Mouse (Mus musculus) liver, adult 2 months (tissue): ENCODE measurements around the gene Arl15. TPM values are rescaled to one million over a fixed set of nuclear protein-coding genes. Genes with fewer than 3 reads are reported as not detected.

ENCODE experiments used
- DNase-seq: peaks from one replicate; pipeline ENCODE4 v3.0.0-alpha.2; 2011; ENCODE audit warnings: low read depth, low spot score; ENCODE audit errors: extremely low read depth
- H3K27ac ChIP-seq: fragments of 200-500 bp; replicated peaks from 2 replicates; pipeline ENCODE4 v1.5.1; 2012; ENCODE audit warnings: low read depth, mild to moderate bottlenecking, control low read depth, inconsistent platforms, low read length; ENCODE audit not compliant: insufficient read depth
- H3K27me3 ChIP-seq: fragments of 200-500 bp; 2 replicates; pipeline ENCODE4 v1.6.1; 2012; ENCODE audit warnings: mild to moderate bottlenecking, moderate library complexity, low read length, inconsistent platforms; ENCODE audit not compliant: control insufficient read depth, insufficient read depth
- H3K36me3 ChIP-seq: fragments of 200-500 bp; 2 replicates; pipeline ENCODE4 v1.6.1; 2012; ENCODE audit warnings: low read length, inconsistent platforms; ENCODE audit not compliant: control insufficient read depth, insufficient read depth
- H3K4me1 ChIP-seq: fragments of 200-500 bp; 2 replicates; pipeline ENCODE4 v1.6.1; 2011; ENCODE audit warnings: low read length; ENCODE audit not compliant: control insufficient read depth, insufficient read depth
- H3K4me3 ChIP-seq: fragments of 200-500 bp; 2 replicates; pipeline ENCODE4 v1.5.1; 2011; ENCODE audit warnings: low read depth, mild to moderate bottlenecking, control low read depth, low read length, moderate library complexity; ENCODE audit not compliant: insufficient read depth
- H3K79me2 ChIP-seq: fragments of 200-500 bp; 2 replicates; pipeline ENCODE4 v1.6.1; 2012; ENCODE audit warnings: inconsistent platforms, mild to moderate bottlenecking, low read length, moderate library complexity; ENCODE audit not compliant: control insufficient read depth, insufficient read depth
- H3K9ac ChIP-seq: fragments of 200-500 bp; 2 replicates; pipeline ENCODE4 v1.6.1; 2012; ENCODE audit warnings: low read depth, mild to moderate bottlenecking, control low read depth, inconsistent platforms, low read length
- CTCF ChIP-seq: fragments of 200-500 bp; IDR thresholded peaks from 2 replicates; pipeline ENCODE4 v1.5.1; 2011; ENCODE audit warnings: low read depth, low read length, control low read depth
- POLR2A ChIP-seq: fragments of 200-500 bp; IDR thresholded peaks from 2 replicates; pipeline ENCODE4 v1.6.1; 2011; ENCODE audit warnings: low read length, control low read depth; ENCODE audit not compliant: insufficient read depth; ENCODE audit errors: extremely low read depth
- WGBS: fragments of 180-500 bp; shearing (Covaris S2); methylation state at CpG from one replicate; pipeline ENCODE4 v1.1.7; 2018; 5-methylcytosine and 5-hydroxymethylcytosine counted together
- polyA plus RNA-seq: library from polyadenylated mRNA; depleted of rRNA; stranded (reverse); fragments of >200 nt; gene quantifications from 2 replicates; pipeline ENCODE4 v1.2.3, GENCODE M21; 2012
- total RNA-seq: library from RNA; depleted of rRNA; stranded (reverse); fragments of >200 nt; gene quantifications from 2 replicates; pipeline ENCODE4 v1.2.3, GENCODE M21; 2014

Gene Arl15
- total and polyA plus RNA-seq, 2 experiments: 1.9 to 6.5 TPM

- Histone ChIP-seq H3K27ac (no peak overlapping the region), H3K4me1 (peaks cover 2% of the 10 kb centered on the region; the same call in 1 of the 2 replicates), H3K4me3 (no peak overlapping the region), H3K36me3 (no peaks in the 10 kb centered on the region), H3K27me3 (no peaks in the 10 kb centered on the region), H3K9ac (no peak overlapping the region), H3K79me2 (no peaks in the 10 kb centered on the region)
- 81% methylated on average over 8 of the region's 8 CpGs for WGBS
- DNase-seq: no peak
- TF ChIP-seq CTCF (no peak), POLR2A (no peak)
These were observed 280.2 kb downstream of the Arl15 start for GRCm38 (mm10) chr13:114074471-114074870.

DNA sequence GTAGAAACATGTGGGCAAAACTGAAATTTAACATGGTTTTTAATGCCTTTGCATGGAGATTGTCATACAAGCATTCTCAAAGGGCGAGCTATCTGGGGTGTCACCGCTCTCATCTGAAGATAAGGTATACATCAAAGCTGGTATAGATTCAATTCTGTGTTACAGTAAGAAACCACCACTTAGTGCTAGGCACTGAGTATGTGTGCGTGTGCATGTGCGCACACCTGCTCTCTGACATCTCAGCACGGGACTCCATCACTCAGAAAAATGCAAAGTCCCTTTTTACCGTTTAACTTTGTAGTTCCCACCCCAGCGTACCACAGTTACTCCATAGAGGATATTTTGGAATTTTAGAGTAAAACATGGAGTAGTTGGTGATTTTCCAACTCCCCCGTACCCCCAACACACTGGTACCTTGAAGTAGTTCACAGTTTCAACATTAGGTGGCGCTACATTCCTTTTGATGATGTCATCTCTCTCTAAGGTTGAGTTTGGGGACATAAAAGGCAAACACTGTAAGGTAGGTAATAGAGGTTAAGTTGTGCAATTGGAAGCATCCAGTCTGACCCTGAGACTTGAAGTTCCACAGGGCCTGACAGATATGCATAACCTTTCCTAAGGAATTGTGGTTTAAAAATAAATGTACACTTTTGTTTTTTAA, 281.5 kb downstream of the Arl15 start:
- peak; percentile 81 for DNase-seq
- Histone ChIP-seq H3K4me1 (peaks cover 2% of the 10 kb centered on the region; the same call in 1 of the 2 replicates), H3K27me3 (no peaks in the 10 kb centered on the region), H3K27ac (no peak overlapping the region), H3K9ac (no peak overlapping the region), H3K79me2 (no peaks in the 10 kb centered on the region), H3K36me3 (no peaks in the 10 kb centered on the region), H3K4me3 (no peak overlapping the region)
- TF ChIP-seq POLR2A: no peak
- TF ChIP-seq CTCF: peak; percentile 43
- 67% methylated on average over 9 of the region's 9 CpGs for WGBS

DNA sequence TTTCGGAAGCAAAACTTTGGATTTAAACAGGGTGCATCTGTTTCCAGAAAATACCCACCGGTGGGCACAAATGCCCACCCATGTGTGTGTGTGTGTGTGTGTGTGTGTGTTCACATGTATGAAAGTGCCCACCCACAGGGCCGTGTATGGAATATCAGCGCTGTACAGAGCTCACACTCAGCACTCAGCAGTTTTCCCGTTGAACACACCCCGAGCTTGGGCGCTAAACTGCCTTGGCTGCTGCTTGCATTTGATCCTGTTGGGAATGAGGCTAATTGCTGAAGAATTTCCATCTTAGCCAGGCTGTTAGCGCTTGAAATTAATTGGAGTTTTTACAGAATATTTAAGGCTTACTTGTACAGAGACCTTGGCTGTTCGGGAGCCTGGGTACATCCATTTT, 282.9 kb downstream of the Arl15 start:
- no peak for DNase-seq
- no peak for TF ChIP-seq CTCF
- no peak for TF ChIP-seq POLR2A
- 97% methylated on average over 9 of the region's 9 CpGs for WGBS

GRCm38 (mm10) chr13:114077584-114078270, 283.4 kb downstream of the Arl15 start:
- H3K27me3 ChIP-seq: no peaks in the 10 kb centered on the region
- no peaks in the 10 kb centered on the region for H3K79me2 ChIP-seq
- no peak overlapping the region for H3K4me3 ChIP-seq
- TF ChIP-seq CTCF: no peak
- TF ChIP-seq POLR2A: no peak
- WGBS: 66% methylated on average over 17 of the region's 17 CpGs
- peaks cover 2% of the 10 kb centered on the region; the same call in 1 of the 2 replicates for H3K4me1 ChIP-seq
- peak; percentile 58 for DNase-seq
- H3K9ac ChIP-seq: no peak overlapping the region
- H3K27ac ChIP-seq: no peak overlapping the region
- H3K36me3 ChIP-seq: no peaks in the 10 kb centered on the region

More for the DNA sequence above, 282.9 kb downstream of the Arl15 start:
- Histone ChIP-seq H3K27me3 (no peaks in the 10 kb centered on the region), H3K36me3 (no peaks in the 10 kb centered on the region), H3K4me1 (peaks cover 2% of the 10 kb centered on the region; the same call in 1 of the 2 replicates), H3K4me3 (no peak overlapping the region), H3K9ac (no peak overlapping the region), H3K79me2 (no peaks in the 10 kb centered on the region), H3K27ac (no peak overlapping the region)

DNA sequence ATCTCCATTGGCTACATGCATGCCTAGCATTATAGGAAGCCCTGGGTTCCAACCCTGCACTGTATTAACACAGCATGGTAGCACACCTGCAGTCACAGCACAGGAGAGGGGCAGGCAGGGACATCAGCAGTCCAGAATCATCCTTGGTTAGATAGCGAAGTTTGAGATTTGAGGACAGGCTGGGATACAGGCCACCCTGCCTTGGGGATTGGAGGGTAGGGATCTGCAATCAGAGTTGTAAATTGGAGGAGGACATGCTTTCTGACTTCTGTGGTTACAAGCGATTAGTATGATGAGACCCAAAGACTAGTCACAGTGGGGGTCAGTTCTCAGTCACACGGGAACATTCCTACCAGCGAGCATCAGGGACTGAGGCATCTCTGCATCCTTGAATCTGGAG, 284.5 kb downstream of the Arl15 start:
- no peaks in the 10 kb centered on the region for H3K27me3 ChIP-seq
- H3K4me3 ChIP-seq: no peak overlapping the region
- DNase-seq: no peak
- H3K27ac ChIP-seq: no peak overlapping the region
- H3K9ac ChIP-seq: no peak overlapping the region
- peaks cover 8% of the 10 kb centered on the region for H3K4me1 ChIP-seq
- H3K36me3 ChIP-seq: no peaks in the 10 kb centered on the region
- no peaks in the 10 kb centered on the region for H3K79me2 ChIP-seq
- TF ChIP-seq CTCF (no peak), POLR2A (no peak)
- WGBS: 98% methylated on average over 4 of the region's 4 CpGs

GRCm38 (mm10) chr13:114079751-114080150, 285.4 kb downstream of the Arl15 start:
- no peak overlapping the region for H3K9ac ChIP-seq
- no peak for DNase-seq
- 94% methylated on average over 6 of the region's 6 CpGs for WGBS
- H3K27me3 ChIP-seq: no peaks in the 10 kb centered on the region
- H3K79me2 ChIP-seq: no peaks in the 10 kb centered on the region; the same call in 1 of the 2 replicates
- TF ChIP-seq POLR2A (no peak), CTCF (no peak)
- H3K27ac ChIP-seq: no peak overlapping the region
- no peak overlapping the region for H3K4me3 ChIP-seq
- H3K4me1 ChIP-seq: peaks cover 8% of the 10 kb centered on the region
- no peaks in the 10 kb centered on the region for H3K36me3 ChIP-seq
